Mouse (Mus musculus) hindbrain, embryonic 15.5 days (tissue): ENCODE measurements around the gene Ephb1. TPM values are rescaled to one million over a fixed set of nuclear protein-coding genes. Genes with fewer than 3 reads are reported as not detected.

ENCODE experiments used
- ATAC-seq: fragments of 200-750 bp; cut with Nextera tagmentation; 2 replicates; pipeline ENCODE4 v1.8.0; 2017; ENCODE audit warnings: low read depth, moderate number of reproducible peaks, moderate TSS enrichment; ENCODE audit not compliant: low FRiP score
- H3K27ac ChIP-seq: fragments of 300-500 bp; sonication (generic); replicated peaks from 2 replicates; pipeline ENCODE4 v1.5.1; 2015; ENCODE audit warnings: mild to moderate bottlenecking, inconsistent platforms
- H3K27me3 ChIP-seq: fragments of 300-500 bp; sonication (generic); 2 replicates; pipeline ENCODE4 v1.6.1; 2015; ENCODE audit warnings: control low read depth, inconsistent platforms
- H3K36me3 ChIP-seq: fragments of 300-500 bp; sonication (generic); 2 replicates; pipeline ENCODE4 v1.6.1; 2015; ENCODE audit warnings: control low read depth, inconsistent platforms
- H3K4me1 ChIP-seq: fragments of 300-500 bp; sonication (generic); replicated peaks from 2 replicates; pipeline ENCODE4 v1.6.1; 2015; ENCODE audit warnings: control low read depth, inconsistent platforms
- H3K4me2 ChIP-seq: fragments of 300-500 bp; sonication (generic); 2 replicates; pipeline ENCODE4 v1.6.1; 2015; ENCODE audit warnings: moderate library complexity, mild to moderate bottlenecking, inconsistent platforms
- H3K4me3 ChIP-seq: fragments of 300-500 bp; sonication (generic); 2 replicates; pipeline ENCODE4 v1.5.1; 2015; ENCODE audit warnings: mild to moderate bottlenecking, inconsistent platforms
- H3K9ac ChIP-seq: fragments of 300-500 bp; sonication (generic); 2 replicates; pipeline ENCODE4 v1.6.1; 2015; ENCODE audit warnings: inconsistent platforms
- H3K9me3 ChIP-seq: fragments of 300-500 bp; sonication (generic); 2 replicates; pipeline ENCODE4 v1.6.1; 2016; ENCODE audit warnings: control low read depth, inconsistent platforms
- WGBS: fragments of 180-500 bp; shearing (Covaris S2); methylation state at CpG from one replicate; pipeline ENCODE4 v1.1.7; 2015; 5-methylcytosine and 5-hydroxymethylcytosine counted together
- polyA plus RNA-seq: library from polyadenylated mRNA; unstranded; fragments of >200 nt; fragmentation: Nextera tagmentation; extraction: Ambion mirVana; gene quantifications from 2 replicates; pipeline ENCODE4 v1.2.1, GENCODE M21; 2015

The Ephb1 gene
- polyA plus RNA-seq, 1 experiment from 2014 or later = 53.1 TPM

GRCm38 (mm10) chr9:102181276-102181675 lies 173.2 kb downstream of the Ephb1 start:
- Histone ChIP-seq H3K4me3 (no peak overlapping the region), H3K9me3 (no peaks in the 10 kb centered on the region), H3K4me2 (no peak overlapping the region), H3K4me1 (peaks cover 31% of the 10 kb centered on the region), H3K27ac (0 out of 2 replicates have a peak overlapping the region, but pooled peaks have one; percentile 45), H3K9ac (no peak overlapping the region), H3K36me3 (no peaks in the 10 kb centered on the region), H3K27me3 (no peaks in the 10 kb centered on the region)
- peak; percentile 65 for ATAC-seq
- 33% methylated on average over 3 of the region's 3 CpGs for WGBS

GRCm38 (mm10) chr9:102180486-102180885 lies 174.0 kb downstream of the Ephb1 start:
- Histone ChIP-seq H3K27ac (no peak overlapping the region), H3K4me3 (no peak overlapping the region), H3K4me2 (no peak overlapping the region), H3K4me1 (peaks cover 31% of the 10 kb centered on the region), H3K9me3 (no peaks in the 10 kb centered on the region), H3K9ac (no peak overlapping the region), H3K27me3 (no peaks in the 10 kb centered on the region), H3K36me3 (no peaks in the 10 kb centered on the region)
- no peak for ATAC-seq
- WGBS = 63% methylated on average over 2 of the region's 2 CpGs

GRCm38 (mm10) chr9:102180070-102180469 lies 174.4 kb downstream of the Ephb1 start:
- Histone ChIP-seq H3K9me3 (no peaks in the 10 kb centered on the region), H3K4me1 (peaks cover 31% of the 10 kb centered on the region)
- WGBS = 84% methylated on average over 2 of the region's 2 CpGs

GRCm38 (mm10) chr9:102169706-102170105 lies 184.8 kb downstream of the Ephb1 start:
- no peaks in the 10 kb centered on the region for H3K27me3 ChIP-seq
- H3K4me3 ChIP-seq = no peak overlapping the region
- H3K27ac ChIP-seq = no peak overlapping the region
- 50% methylated on average over 7 of the region's 7 CpGs for WGBS
- no peak overlapping the region for H3K9ac ChIP-seq
- 0 out of 2 replicates have a peak, but pooled peaks have one; percentile 19 for ATAC-seq
- H3K9me3 ChIP-seq = no peaks in the 10 kb centered on the region
- H3K4me2 ChIP-seq = no peak overlapping the region
- no peaks in the 10 kb centered on the region for H3K4me1 ChIP-seq
- H3K36me3 ChIP-seq = no peaks in the 10 kb centered on the region

More at GRCm38 (mm10) chr9:102180070-102180469, 174.4 kb downstream of the Ephb1 start:
- Histone ChIP-seq H3K9ac (no peak overlapping the region), H3K4me2 (no peak overlapping the region), H3K27me3 (no peaks in the 10 kb centered on the region), H3K27ac (no peak overlapping the region), H3K4me3 (no peak overlapping the region), H3K36me3 (no peaks in the 10 kb centered on the region)
- ATAC-seq = no peak

- WGBS = 74% methylated on average over 3 of the region's 3 CpGs
- no peaks in the 10 kb centered on the region; the same call in 1 of the 2 replicates for H3K4me1 ChIP-seq
- no peak overlapping the region for H3K27ac ChIP-seq
- H3K4me2 ChIP-seq = no peak overlapping the region
- no peaks in the 10 kb centered on the region for H3K27me3 ChIP-seq
- H3K4me3 ChIP-seq = no peak overlapping the region
- ATAC-seq = no peak
- H3K36me3 ChIP-seq = no peaks in the 10 kb centered on the region
- no peaks in the 10 kb centered on the region for H3K9me3 ChIP-seq
- H3K9ac ChIP-seq = no peak overlapping the region
Measured at GRCm38 (mm10) chr9:102155876-102156275, 198.6 kb downstream of the Ephb1 start.

GRCm38 (mm10) chr9:102139181-102139580 lies 215.3 kb downstream of the Ephb1 start:
- 0 out of 2 replicates have a peak overlapping the region, but pooled peaks have one; percentile 40 for H3K27ac ChIP-seq
- no peaks in the 10 kb centered on the region for H3K9me3 ChIP-seq
- H3K4me3 ChIP-seq = no peak overlapping the region
- WGBS = 88% methylated on average over 4 of the region's 4 CpGs
- peaks cover 9% of the 10 kb centered on the region for H3K4me1 ChIP-seq
- no peak overlapping the region for H3K9ac ChIP-seq
- no peak for ATAC-seq
- no peak overlapping the region for H3K4me2 ChIP-seq
- H3K36me3 ChIP-seq = peaks cover 3% of the 10 kb centered on the region; the same call in 1 of the 2 replicates
- no peaks in the 10 kb centered on the region for H3K27me3 ChIP-seq

GRCm38 (mm10) chr9:102138671-102139070 lies 215.8 kb downstream of the Ephb1 start:
- Histone ChIP-seq H3K4me3 (no peak overlapping the region), H3K36me3 (peaks cover 3% of the 10 kb centered on the region; the same call in 1 of the 2 replicates), H3K27me3 (no peaks in the 10 kb centered on the region), H3K4me2 (no peak overlapping the region), H3K27ac (0 out of 2 replicates have a peak overlapping the region, but pooled peaks have one; percentile 40), H3K4me1 (peaks cover 9% of the 10 kb centered on the region), H3K9ac (no peak overlapping the region), H3K9me3 (no peaks in the 10 kb centered on the region)
- 50% methylated on average over 7 of the region's 7 CpGs for WGBS
- no peak for ATAC-seq

- H3K36me3 ChIP-seq = no peaks in the 10 kb centered on the region
- peaks cover 9% of the 10 kb centered on the region for H3K4me1 ChIP-seq
- H3K27ac ChIP-seq = no peak overlapping the region
- H3K4me3 ChIP-seq = no peak overlapping the region
- no peak overlapping the region for H3K4me2 ChIP-seq
- no peak for ATAC-seq
- no peaks in the 10 kb centered on the region for H3K9me3 ChIP-seq
- H3K27me3 ChIP-seq = no peaks in the 10 kb centered on the region
- no peak overlapping the region for H3K9ac ChIP-seq
Measured at GRCm38 (mm10) chr9:102138187-102138586, 216.3 kb downstream of the Ephb1 start.

GRCm38 (mm10) chr9:102130506-102130905 lies 224.0 kb downstream of the Ephb1 start:
- H3K27me3 ChIP-seq = no peaks in the 10 kb centered on the region
- H3K4me3 ChIP-seq = no peak overlapping the region
- H3K9ac ChIP-seq = no peak overlapping the region
- no peak overlapping the region for H3K4me2 ChIP-seq
- no peaks in the 10 kb centered on the region for H3K9me3 ChIP-seq
- no peaks in the 10 kb centered on the region for H3K36me3 ChIP-seq
- no peak overlapping the region for H3K27ac ChIP-seq
- peaks cover 15% of the 10 kb centered on the region for H3K4me1 ChIP-seq
- no peak for ATAC-seq

GRCm38 (mm10) chr9:102126510-102126909 lies 228.0 kb downstream of the Ephb1 start:
- no peak overlapping the region for H3K4me2 ChIP-seq
- no peak overlapping the region for H3K4me3 ChIP-seq
- WGBS = 44% methylated on average over 3 of the region's 3 CpGs
- ATAC-seq = no peak
- H3K27ac ChIP-seq = no peak overlapping the region
- no peaks in the 10 kb centered on the region for H3K36me3 ChIP-seq
- no peaks in the 10 kb centered on the region for H3K27me3 ChIP-seq
- peaks cover 29% of the 10 kb centered on the region for H3K4me1 ChIP-seq
- H3K9me3 ChIP-seq = no peaks in the 10 kb centered on the region
- H3K9ac ChIP-seq = no peak overlapping the region

GRCm38 (mm10) chr9:102122880-102123453 lies 231.5 kb downstream of the Ephb1 start:
- 55% methylated on average over 4 of the region's 4 CpGs for WGBS
- ATAC-seq = no peak
- H3K9me3 ChIP-seq = no peaks in the 10 kb centered on the region
- no peak overlapping the region for H3K27ac ChIP-seq
- H3K9ac ChIP-seq = no peak overlapping the region
- no peaks in the 10 kb centered on the region for H3K27me3 ChIP-seq
- H3K4me1 ChIP-seq = peaks cover 29% of the 10 kb centered on the region
- H3K4me2 ChIP-seq = no peak overlapping the region
- H3K4me3 ChIP-seq = no peak overlapping the region
- H3K36me3 ChIP-seq = no peaks in the 10 kb centered on the region

GRCm38 (mm10) chr9:102119422-102119821 lies 235.1 kb downstream of the Ephb1 start:
- no peaks in the 10 kb centered on the region for H3K36me3 ChIP-seq
- H3K4me3 ChIP-seq = no peak overlapping the region
- H3K9ac ChIP-seq = no peak overlapping the region
- ATAC-seq = no peak
- no peak overlapping the region for H3K27ac ChIP-seq
- H3K4me2 ChIP-seq = no peak overlapping the region
- peaks cover 3% of the 10 kb centered on the region for H3K4me1 ChIP-seq
- no peaks in the 10 kb centered on the region for H3K27me3 ChIP-seq
- WGBS = 94% methylated on average over 3 of the region's 3 CpGs
- H3K9me3 ChIP-seq = no peaks in the 10 kb centered on the region

- H3K27ac ChIP-seq = no peak overlapping the region
- no peak overlapping the region for H3K9ac ChIP-seq
- no peak for ATAC-seq
- no peak overlapping the region for H3K4me3 ChIP-seq
- H3K27me3 ChIP-seq = no peaks in the 10 kb centered on the region
- H3K9me3 ChIP-seq = no peaks in the 10 kb centered on the region
- H3K36me3 ChIP-seq = no peaks in the 10 kb centered on the region
- H3K4me1 ChIP-seq = peaks cover 7% of the 10 kb centered on the region
- no peak overlapping the region for H3K4me2 ChIP-seq
- WGBS = 85% methylated on average over 10 of the region's 10 CpGs
Measured at GRCm38 (mm10) chr9:102115326-102115725, 239.2 kb downstream of the Ephb1 start.
